Mouse (Mus musculus) thymus, adult 2 months (tissue): Measurements from ENCODE around the gene Txk.

ENCODE experiments used
- CTCF ChIP-seq: fragments of 200-500 bp; IDR thresholded peaks from 2 replicates; pipeline ENCODE4 v1.5.1; 2012; ENCODE audit warnings: mild to moderate bottlenecking, control low read depth, low read length, moderate library complexity, borderline replicate concordance; ENCODE audit not compliant: control insufficient read depth, poor library complexity, insufficient read depth; ENCODE audit errors: extremely low read depth
- POLR2A ChIP-seq: fragments of 200-500 bp; IDR thresholded peaks from 2 replicates; pipeline ENCODE4 v1.6.1; 2012; ENCODE audit warnings: mild to moderate bottlenecking, low read length, control low read depth, moderate library complexity; ENCODE audit not compliant: control insufficient read depth, poor library complexity, insufficient read depth; ENCODE audit errors: extremely low read depth

DNA sequence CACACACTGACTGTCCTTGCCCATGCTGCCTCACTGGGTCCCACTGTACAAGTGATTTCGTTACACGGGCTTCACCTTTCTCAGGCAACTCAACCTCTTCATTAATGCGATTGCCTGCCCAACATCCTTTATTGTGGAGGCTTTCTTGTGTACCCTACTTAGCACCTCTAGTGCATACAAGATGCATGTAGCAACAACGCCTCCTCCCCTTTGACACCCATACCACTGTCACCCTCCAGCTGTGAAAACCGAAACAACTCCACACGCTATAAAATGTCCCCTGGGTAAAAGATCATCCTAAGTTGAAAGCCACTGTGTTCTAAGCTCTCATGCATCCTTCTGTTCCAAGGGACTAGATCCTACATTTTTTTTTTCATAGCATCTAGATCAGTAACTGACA is 9.5 kb downstream of the Txk start:
- TF ChIP-seq CTCF: no peak
- no peak for TF ChIP-seq POLR2A
